Mouse (Mus musculus): ENCODE results near the gene Parp14.

Gene Parp14

DNA sequence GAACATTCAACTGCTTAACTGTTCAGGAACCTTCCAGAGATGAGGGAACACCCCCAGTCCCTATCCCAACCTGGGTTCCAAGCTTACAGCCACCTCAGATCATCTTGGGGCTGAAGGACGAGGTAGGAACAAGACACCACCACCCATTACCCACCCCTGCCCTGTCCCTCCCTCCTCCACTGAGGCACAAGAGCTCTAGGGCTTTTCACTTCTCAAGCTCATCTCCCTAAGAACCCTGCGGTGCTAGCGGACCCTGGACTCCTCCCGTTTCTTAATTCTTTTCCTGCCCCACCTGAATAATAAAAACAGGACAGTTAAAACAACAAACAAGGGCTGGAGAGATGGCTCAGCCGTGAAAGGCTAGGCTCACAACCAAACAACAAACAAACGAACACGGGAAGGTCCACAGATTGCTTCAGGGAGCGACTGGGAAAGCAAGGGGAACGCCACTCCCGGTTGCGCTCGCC is 730 bp downstream of the Parp14 start:
- no peak for DNase-seq (ENCODE audit: low read depth, low spot score)

- DNase-seq (ENCODE audit: low read depth, low spot score), result no peak
These were observed 1.7 kb downstream of the Parp14 start for GRCm38 (mm10) chr16:35869656-35870055.

- DNase-seq (ENCODE audit: low read depth, low spot score), result no peak
These were observed 2.2 kb downstream of the Parp14 start for GRCm38 (mm10) chr16:35869126-35869525.

DNA sequence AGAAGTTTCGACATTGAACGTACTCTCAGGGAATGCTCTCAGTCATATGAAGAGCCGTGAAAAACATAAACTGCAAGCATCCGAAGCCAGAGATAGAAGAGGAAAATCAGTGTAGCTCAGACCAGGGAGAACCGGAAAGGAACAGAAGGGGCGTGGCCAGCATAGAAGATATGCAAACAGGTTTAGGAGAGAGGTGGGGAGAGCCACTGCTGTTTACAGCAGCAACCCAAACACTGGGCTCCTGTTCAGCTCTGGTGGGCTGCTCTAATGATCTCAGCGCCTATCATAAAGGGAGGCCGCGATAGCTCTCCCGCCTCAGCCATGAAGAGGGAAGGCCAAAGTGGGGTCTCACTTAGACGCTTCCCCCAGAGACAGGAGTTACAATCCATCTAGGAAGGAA is 3.6 kb downstream of the Parp14 start:
- no peak for DNase-seq (ENCODE audit: low read depth, low spot score)

- no peak for DNase-seq (ENCODE audit: low read depth, low spot score)
These were observed 9.3 kb downstream of the Parp14 start for GRCm38 (mm10) chr16:35862057-35862456.

DNA sequence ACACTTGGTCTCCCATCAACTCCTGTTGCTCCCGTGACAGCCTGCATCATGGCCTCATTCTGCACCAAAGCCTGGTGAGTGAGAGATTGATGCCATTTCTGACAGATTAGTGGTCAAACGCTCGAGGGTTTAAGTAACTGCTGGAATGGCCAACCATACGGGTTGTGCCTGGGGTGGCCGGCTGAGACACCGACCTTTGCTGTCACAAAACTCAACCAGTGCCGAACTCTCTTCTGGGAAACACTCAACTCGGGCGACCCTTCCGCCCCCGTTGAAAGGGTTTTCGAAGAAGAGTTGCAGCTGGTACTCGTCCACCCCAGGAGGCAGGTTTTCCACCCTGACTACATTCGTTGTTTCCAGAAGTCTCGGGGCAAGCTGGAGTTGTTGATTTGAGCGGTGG is 11.1 kb downstream of the Parp14 start:
- DNase-seq (ENCODE audit: low read depth, low spot score), result no peak

DNA sequence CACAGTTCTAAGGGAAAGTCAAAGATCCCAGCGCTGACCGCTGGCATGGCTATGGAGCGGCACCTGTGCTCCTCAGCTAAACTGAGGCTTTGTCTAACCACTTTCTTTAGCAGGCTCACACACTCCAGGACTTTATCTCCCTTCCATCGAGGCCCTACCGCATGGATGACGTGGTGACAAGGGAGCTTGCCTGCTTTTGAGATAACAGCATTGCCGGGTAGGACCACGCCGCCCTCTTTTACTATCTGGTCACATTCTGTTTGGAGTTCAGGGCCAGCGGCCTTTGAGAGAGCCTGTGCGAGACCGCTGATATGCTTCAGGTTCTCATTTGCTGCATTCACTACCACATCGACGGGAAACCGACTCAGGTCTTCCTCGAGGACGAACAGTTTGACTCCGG is 14.6 kb downstream of the Parp14 start:
- DNase-seq (ENCODE audit: low read depth, low spot score), result no peak

DNA sequence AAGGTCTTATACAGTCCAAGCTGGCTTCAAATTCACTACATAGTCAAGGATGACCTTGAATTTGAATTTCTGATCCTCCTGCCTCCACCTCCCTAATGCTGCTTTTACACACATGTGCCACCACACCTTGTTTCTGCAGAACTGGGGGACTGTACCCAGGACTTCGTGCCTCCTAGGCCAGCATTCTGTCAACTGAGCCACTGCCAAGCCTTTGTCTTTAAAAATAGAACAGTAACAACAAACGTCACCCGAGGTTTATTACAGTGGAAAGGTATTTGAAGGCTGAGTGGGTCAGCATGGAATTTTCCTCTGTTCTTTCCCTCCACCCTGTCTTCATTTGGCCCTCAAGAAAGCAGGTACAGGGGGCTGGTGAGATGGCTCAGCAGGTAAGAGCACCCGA is 15.5 kb downstream of the Parp14 start:
- DNase-seq (ENCODE audit: low read depth, low spot score), result no peak

DNA sequence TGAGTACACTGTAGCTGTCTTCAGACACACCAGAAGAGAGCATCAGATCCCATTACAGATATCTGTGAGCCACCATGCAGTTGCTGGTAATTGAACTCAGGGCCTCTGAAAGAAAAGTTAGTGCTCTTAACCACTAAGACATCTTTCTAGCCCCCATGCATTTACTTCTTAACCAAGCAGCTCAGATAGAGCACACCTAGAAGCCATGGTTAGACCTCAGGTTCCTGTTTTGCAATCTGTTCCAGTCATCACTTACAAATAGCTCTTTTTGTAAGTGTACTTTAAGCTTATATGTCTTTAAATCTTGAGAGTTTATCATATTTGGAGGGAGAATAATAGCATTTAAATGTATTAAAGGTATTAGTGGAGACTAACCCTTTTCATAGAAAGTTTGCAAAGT is 24.2 kb downstream of the Parp14 start:
- DNase-seq (ENCODE audit: low read depth, low spot score), result no peak

- no peak for DNase-seq (ENCODE audit: low read depth, low spot score)
These were observed 31.7 kb downstream of the Parp14 start for GRCm38 (mm10) chr16:35839680-35840079.

GRCm38 (mm10) chr16:35834653-35835052 is 36.7 kb downstream of the Parp14 start:
- DNase-seq (ENCODE audit: low read depth, low spot score), result no peak

- DNase-seq (ENCODE audit: low read depth, low spot score), result no peak
These were observed 38.4 kb downstream of the Parp14 start for GRCm38 (mm10) chr16:35832926-35833325.

DNA sequence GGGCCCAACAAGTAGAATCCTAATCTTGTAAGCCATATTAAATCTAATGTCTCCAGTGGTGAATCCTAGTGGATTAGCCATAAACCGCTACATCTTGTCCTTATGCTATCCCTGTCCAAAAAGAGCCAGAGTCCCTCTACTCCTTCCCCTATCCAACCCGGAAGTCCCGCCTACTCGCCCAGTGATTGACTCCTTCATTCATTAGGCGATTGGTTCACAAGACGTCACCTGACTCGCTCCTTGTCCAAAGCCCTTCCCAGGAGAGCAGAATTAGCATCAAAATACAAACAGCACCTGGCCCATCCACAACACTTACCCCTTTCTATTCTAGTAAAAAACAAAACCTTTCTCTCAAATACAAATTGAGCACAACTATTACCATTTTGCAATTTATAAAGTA is 41.3 kb downstream of the Parp14 start:
- DNase-seq (ENCODE audit: low read depth, low spot score), result no peak

- peak; percentile 52 for DNase-seq (ENCODE audit: low read depth, low spot score)
These were observed 53.9 kb downstream of the Parp14 start for GRCm38 (mm10) chr16:35817255-35818089.

DNA sequence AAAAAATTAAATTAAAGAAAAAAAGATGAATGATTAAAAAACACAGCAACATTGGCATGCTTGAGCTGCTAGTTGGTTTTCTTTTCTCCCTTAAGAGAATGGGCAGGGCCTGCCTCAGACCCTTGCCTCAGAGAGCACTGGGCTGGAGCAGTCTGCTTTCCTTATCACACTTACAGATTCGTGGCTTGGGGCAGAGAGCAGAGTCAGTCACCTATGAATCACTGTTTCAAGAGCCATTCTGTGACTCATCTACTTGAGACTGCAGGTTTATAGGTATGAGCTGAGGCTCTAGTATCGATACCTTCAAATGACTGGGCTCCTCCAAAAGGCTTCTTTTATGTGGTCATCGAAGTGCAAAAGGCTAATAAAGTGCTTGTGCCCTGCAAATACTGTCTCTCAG is 58.2 kb downstream of the Parp14 start:
- DNase-seq (ENCODE audit: low read depth, low spot score), result no peak

DNA sequence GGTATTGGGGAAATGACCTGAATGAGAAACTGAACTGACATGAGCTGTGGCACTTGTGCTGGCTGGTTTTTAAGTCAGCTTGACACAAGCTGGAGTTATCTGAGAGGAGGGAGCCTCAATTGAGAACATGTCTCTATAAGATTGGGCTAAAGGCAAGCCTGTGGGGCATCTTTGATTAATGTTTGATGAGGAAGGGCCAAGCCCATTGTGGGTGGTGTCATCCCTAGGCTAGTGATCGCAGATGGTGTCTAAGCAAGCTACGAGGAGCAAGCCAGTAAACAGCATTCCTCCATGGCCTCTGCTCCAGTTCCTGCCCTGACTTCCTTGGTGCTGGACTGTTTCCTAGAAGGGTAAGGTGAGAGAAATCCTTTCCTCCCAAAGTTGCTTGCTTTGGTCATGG is 62.5 kb downstream of the Parp14 start:
- no peak for DNase-seq (ENCODE audit: low read depth, low spot score)

DNA sequence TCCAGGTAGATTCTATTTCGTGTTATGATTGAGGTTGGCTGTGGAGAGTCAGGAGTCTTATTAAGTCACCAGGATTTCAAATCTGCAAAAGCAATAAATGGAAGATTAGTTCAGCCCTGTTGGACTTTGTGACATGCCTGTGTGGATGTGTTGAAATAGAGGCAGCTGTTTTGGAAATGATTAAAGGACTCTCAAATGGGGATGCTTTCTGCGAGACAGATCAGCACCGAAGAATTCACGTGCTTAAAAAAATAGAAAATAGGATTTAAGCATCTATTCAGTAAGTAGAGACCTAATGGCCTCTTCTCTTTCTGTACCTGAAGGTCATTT is 63.7 kb downstream of the Parp14 start:
- DNase-seq (ENCODE audit: low read depth, low spot score), result no peak

DNA sequence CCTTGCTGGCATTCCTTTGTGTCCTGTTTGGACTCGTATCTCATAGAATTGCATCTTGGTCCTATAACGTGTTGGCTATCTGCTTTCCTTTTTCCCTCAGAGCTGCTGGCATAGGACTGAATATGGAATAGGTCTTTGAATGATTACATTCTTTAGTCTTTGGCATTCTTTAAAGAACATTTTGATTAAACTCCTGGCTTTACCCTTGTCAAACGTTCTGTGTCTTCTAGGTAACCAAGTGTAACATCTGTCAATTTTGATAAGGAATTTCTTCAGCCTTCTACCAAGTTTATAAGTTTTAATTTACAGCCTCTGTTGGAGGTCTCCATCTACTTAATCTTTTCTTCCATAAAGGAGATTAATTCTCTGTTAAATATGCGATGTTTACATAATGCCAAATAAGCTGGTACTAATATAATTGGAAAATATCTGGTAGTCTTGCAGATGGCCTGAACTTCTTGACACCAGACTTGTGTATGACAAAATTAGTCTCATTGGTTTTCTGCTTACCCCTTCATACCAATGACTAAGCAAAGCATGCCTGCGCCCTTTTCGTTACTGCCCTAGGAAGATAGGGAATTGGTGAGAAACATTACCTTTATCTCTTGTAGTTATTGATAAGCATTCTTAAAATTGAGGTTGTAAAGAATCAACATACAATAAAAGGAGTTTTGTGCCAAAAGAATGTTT is 64.2 kb downstream of the Parp14 start:
- no peak for DNase-seq (ENCODE audit: low read depth, low spot score)

DNA sequence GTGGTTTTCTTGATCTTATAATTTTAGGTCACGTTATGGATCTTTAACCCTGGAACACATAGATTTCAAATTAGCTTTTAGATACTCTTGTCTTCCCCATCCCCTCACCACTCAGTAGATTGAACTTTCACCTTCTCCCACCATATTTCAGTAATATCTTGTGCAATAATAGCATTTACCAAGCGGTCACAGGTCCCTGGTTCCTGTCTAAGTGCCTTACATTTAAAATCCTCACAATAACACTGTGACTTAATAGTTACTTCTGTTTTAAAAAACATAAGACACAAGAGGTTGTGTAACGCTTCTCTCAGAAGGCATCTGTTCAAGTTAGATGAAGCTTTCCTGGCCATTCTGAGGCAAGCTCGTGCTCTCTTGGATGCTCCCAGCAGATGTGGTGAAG is 67.6 kb downstream of the Parp14 start:
- no peak for DNase-seq (ENCODE audit: low read depth, low spot score)

DNA sequence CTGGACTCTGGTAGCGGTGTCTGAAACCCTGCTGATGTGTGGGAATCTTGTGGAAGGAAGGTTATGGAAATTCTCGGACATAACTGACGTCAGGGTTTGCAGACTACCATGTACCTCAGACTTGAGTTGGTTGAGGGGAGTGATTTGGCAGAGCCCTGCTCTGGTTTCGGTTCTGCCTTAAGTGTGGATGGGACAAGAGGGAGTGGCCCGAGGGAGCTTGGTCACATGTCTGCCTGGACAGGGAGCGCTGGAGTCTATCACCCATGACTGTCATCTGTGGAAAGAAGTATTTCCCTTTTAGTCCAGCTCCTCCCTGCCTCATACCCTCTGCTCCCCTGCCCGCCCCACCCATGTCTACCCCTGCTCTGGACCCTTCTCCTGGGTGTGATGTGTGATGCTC is 69.2 kb downstream of the Parp14 start:
- no peak for DNase-seq (ENCODE audit: low read depth, low spot score)

DNA sequence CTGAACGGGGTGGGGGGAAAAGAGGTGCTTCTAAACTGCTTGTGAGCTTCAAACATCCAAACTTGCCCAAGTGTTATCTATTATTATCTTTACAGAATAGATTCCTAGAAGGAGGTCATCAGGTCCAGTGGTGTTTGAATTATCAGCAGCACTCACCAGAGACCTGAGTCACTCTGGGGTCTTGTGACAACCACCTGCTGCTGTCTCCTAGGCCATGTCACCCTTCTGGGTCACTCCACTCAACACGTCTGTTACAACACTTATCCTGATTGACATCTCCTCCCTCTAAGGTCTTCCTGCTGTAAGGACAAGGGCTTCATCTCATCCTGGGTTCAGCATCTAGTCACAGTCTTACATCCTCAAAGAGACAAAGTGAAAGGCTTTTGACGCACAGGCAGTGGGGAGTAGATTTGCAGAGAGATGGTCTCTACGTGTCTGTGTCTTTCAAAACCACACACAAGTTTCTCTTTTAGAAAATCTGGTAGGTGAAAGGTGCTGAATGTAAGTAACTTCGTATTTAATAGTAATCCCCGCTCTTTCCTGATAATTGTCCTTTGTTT is 79.3 kb downstream of the Parp14 start:
- DNase-seq (ENCODE audit: low read depth, low spot score), result no peak

DNA sequence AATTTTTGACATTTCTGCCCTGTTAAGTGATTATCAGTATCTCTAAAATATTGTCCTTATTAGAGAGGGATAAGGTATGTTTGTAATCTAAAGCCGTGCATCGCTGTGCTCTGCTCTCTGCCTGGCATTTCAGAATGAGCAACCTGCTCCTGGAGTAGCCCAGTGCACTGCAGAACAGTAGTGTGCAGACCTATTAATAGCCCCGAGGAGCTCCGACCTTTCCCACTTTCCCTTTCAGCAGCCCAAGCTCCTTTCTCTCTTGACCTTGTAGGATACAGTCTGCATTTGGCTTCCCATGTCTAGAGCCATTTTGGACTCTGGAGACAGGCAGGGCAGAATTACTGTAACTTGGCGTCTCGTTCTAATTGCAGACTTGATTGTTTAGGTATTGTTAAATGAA is 83.0 kb downstream of the Parp14 start:
- no peak for DNase-seq (ENCODE audit: low read depth, low spot score)

Data from embryo, embryonic 11.5 days (tissue).